Mouse (Mus musculus): ENCODE measurements at regions not wholly inside any gene's neighbourhood (a gene's known extent, or its start where the extent isn't known, plus 50 kb on each side); places are given as distances from the start of the nearest gene placed in this dataset.
"Not testable (repeated sequence)": the region's sequence is repeated elsewhere in the genome, so short reads cannot be mapped to it uniquely, and the experiment has no call there.

DNA sequence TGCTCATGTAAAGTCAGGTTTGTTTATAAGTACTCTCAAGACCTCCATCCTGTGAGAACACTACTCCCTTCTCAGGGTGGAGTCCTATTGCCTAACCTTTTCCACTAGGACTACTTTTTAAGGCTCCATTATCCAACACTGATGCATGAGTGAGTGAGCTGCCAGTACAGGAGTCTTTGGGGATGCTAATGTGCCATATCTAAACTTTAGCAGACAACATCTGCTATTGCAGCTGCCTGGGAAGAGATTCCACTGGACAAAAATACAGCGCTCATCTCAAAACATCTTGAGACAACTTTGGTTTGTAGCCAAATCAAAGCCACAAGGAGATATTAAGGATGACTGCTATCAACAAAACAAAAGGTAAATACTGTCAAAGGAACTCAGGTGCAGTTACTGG is 52.3 kb upstream of the Gm10985 start:
- DNase-seq (ENCODE audit: low spot score): no peak

GRCm38 (mm10) chr3:53789706-53790105 is 55.2 kb upstream of the Gm10985 start:
- DNase-seq (ENCODE audit: low spot score): no peak

GRCm38 (mm10) chr3:53785201-53785600 is 59.7 kb upstream of the Gm10985 start:
- DNase-seq (ENCODE audit: low spot score): no peak

DNA sequence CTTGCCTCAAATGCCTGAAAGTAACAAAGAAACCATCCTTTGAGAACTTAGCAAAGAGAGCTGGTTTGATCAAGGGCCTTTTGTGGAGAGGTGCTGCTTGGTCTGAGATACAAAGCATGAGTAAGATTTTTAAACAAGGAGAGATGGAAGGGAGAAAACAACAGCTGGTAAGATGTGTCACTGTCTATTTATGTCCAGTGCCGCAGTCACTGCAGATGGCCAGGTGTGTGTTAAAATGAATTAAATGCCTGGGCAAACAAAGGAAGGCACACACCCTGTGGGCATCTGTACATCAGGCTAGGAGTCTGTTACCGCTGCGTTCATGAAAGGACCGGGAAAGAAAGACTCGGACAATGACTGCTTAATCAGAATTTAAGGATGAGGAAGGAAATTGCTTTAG is 68.2 kb upstream of the Gm10985 start:
- no peak for DNase-seq (ENCODE audit: low spot score)

DNA sequence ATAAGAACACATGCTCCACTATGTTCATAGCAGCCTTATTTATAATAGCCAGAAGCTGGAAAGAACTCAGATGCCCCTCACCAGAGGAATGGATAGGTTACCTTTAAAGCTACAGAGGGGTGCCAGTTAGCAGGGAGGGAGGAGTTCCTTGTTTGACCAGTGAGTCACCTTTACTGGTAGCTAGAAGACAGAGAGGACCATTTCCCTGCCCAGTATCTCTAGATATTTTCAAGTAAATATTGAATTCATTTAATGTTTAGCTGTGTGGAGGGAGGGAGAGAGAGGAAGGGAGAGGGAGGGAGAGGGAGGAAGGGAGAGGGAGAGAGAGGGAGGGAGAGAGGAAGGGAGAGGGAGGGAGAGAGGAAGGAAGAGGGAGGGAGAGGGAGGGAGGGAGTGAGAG is 77.3 kb upstream of the Gm10985 start:
- no peak for DNase-seq (ENCODE audit: low spot score)

DNA sequence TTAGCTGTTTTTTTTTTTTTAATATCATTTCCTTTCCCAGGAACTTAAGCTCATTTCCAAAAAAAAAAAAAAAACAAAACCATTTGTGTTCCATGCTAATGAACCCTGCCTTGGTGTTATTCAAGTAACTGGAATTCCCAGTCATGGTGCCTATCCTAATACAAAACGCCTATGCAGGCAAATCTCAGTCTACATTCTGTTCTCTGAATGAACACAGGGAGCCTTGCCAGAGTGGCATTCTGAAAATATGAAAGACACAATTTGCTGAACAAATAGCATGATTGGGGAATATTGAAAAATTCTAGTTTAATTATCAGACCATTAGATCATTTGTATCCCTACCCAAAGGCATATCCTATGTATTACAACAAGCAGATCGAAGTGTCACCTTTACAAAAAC is 80.9 kb upstream of the Gm10985 start:
- no peak for DNase-seq (ENCODE audit: low spot score)

DNA sequence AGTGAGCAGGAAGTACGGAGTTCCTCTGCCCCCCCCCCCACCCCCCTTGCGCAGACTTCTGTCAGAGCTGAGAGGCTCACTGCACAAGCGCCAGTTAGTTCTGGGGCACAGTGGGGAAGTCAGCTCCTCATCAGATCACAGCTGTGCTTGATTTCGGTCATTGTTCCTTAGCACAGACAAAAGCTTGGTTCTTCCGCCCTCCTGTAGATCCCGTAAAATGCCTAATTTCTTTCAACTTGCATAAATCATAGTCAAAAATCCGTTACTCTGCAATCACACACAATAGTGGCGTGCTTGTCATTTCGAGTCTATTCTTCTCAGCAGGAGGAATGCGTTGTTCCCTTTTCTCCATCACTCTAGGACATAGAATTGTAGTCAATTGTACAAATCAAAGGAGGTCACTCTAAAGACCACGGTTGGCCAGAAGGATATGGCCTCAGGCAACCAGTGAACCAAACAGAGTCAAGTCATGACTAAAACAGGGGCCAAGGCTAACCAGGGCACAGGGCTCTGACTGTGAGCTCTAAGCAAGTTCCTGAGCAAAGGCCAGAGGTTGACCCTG is 83.3 kb upstream of the Gm10985 start:
- DNase-seq (ENCODE audit: low spot score): no peak

DNA sequence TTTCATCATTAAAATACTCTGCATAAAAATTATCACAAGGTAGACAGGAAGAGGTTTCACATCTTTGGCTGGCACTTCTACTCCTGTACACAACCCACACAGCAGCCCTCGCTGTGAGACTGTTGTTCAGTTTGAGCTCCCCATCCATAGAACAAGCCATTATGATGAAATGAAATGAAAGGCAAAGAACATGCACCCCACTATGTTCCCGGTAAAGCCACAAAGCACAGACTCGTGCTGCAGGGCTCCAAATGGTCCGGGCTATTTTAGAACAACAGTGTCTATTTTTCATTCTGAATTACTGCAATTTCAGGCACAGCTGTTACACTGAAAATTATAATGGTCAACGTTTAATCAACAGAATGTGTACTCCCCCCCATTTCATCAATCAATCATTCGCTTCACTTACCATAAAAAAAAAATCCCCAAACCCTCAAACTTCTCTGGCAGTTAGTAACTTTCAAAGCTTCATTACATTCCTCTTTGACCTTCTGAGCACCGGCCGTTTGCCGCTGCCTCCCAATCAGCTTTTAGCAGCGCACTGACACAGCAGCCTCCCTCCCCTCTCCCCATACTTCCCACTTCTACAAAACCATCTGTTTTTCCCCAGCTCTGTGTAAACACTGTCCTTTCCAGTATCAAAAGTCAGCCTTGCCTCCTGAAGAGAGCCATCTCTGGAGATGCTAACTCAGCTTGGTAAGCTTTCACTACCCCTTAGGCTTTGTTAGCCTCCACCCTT is 88.6 kb upstream of the Gm10985 start:
- no peak for DNase-seq (ENCODE audit: low spot score)

DNA sequence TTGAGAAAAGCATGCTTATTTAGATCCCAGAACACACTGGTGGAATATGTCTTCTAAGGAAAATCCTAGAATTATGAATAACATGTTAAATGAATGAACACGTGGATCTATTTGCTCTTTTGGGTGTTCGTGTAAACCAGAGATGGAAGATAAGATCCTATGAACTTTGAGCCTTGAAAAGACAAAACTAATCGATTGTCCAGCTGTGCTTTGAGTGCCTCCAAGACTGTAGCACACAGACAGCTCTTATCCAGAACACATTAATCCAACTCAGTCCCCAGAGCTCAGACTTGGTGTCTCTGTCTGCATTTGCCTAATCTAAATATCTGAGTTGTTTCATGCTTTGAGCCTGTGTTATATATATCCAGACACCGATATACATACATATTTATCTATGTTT is 80.0 kb upstream of the Frem2 start:
- DNase-seq (ENCODE audit: low spot score): no peak

DNA sequence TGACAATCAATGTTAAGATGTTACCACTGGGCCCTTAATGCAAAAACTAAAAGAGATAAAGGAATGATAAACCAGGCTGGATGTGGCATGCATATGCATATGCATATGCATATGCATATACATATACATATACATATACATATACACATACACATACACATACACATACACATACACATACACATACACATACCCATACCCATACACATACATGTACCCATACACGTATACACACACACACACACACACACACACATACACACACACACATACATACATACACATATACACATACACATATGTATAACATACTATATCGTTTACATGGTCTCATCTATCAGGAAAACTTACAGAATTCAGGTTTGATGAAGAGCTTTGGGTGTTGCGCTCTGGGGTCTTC is 78.5 kb upstream of the Frem2 start:
- DNase-seq (ENCODE audit: low spot score): not testable (repeated sequence)

DNA sequence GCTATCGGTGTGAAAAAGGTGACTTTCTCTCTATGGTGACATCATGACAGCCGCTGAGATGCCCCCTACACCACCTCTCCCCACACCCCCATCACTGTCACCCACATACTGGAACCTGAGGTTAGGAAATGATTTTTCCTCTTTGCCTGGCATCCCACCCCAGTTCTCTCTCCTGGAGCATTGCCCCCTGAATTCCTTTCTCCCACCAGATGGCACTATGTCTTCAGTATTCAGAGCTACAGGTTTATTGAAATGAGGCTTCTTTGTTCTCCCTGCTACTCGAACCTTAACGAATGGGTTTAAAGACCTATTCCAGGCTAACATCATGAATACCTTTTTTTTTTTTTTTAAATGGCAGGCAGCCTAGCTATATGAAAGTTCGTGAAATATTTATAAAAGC is 78.0 kb upstream of the Frem2 start:
- peak; percentile 12 for DNase-seq (ENCODE audit: low spot score)

DNA sequence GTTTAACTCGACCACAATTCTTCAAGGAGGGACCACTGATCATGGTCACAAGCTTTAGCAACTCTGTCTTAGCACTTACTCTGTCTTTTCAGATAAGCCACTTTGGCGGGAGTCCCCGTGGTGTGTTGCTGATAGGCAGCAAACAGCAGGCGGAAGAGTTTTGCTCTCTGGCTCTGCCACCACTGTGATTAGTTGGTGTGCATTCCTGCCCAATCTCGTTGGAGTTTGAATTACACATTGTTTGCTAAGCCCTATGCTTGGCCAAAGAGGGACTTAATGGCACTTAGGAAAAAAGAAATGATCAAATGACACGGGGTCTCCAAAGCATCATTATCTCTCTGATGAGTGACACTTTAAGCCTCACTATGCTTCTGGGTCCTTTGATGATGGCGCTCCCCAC is 73.3 kb upstream of the Frem2 start:
- DNase-seq (ENCODE audit: low spot score): no peak

DNA sequence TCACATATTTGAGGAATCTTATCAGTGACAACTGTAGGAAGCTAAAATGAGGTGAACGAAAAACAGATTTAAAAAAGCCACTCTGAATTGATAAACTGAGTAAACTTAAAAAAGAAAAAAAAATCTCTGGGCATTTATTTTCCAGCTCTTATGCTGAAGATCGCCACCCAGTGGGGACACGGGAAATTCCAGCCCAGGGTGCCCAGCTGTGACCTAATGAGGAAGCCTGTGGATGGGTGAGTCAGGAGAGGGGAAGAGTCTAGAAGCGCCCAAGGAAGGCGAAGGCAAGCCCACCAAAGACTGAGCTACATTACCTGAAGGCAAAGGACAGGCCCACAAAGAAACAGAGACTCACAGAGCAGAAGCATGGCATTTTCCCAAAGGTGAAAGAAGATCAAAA is 72.7 kb upstream of the Frem2 start:
- DNase-seq (ENCODE audit: low spot score): peak; percentile 70

GRCm38 (mm10) chr3:53729131-53729530 is 72.0 kb upstream of the Frem2 start:
- no peak for DNase-seq (ENCODE audit: low spot score)

- DNase-seq (ENCODE audit: low spot score): no peak
These were observed 70.6 kb upstream of the Frem2 start for GRCm38 (mm10) chr3:53727737-53728136.

DNA sequence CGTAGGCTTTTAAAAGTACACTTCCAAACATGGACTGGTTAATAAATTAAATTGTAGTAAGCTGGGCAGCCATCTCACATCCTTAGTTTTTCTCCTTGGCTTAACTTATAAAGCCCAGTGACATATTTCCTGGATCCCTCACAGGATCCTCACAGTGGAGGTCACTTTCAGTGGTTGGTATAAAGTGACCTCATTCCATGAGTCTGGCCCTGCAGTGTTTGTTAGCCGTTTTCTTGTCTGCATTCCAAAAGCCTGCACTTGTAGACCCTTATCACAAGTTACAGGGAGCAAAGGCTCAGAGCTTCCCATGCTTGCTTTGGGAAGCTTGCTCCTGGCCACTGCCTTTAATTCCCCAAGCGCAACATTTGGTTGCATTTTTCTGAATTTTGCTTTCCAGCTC is 49.9 kb upstream of the Frem2 start:
- no peak for DNase-seq (ENCODE audit: low spot score)
